Mouse (Mus musculus) layer of hippocampus, adult 18-20 months (tissue): ENCODE results near the gene Leo1. TPM values are rescaled to one million over a fixed set of nuclear protein-coding genes. Genes with fewer than 3 reads are reported as not detected.
A peak's percentile ranks its signal among the peaks of the same experiment; 100 is the strongest.
"Not testable (repeated sequence)": the region's sequence is repeated elsewhere in the genome, so short reads cannot be mapped to it uniquely, and the experiment has no call there.

ENCODE experiments used
- DNase-seq, 2 experiments: peaks; one replicate each; pipeline ENCODE4 v3.0.0; 2022; ENCODE audit warnings: low spot score in 2 of 2
- total RNA-seq, 2 experiments: library from RNA; stranded (reverse); gene quantifications; 2 replicates each; pipeline ENCODE4 v1.2.3; 2021

Leo1 gene
- total RNA-seq, 2 experiments from 2014 or later, result 22.9 to 23.2 TPM

GRCm38 (mm10) chr9:75425796-75426391 is 15.4 kb upstream of the Leo1 start:
- no peak for DNase-seq

DNA sequence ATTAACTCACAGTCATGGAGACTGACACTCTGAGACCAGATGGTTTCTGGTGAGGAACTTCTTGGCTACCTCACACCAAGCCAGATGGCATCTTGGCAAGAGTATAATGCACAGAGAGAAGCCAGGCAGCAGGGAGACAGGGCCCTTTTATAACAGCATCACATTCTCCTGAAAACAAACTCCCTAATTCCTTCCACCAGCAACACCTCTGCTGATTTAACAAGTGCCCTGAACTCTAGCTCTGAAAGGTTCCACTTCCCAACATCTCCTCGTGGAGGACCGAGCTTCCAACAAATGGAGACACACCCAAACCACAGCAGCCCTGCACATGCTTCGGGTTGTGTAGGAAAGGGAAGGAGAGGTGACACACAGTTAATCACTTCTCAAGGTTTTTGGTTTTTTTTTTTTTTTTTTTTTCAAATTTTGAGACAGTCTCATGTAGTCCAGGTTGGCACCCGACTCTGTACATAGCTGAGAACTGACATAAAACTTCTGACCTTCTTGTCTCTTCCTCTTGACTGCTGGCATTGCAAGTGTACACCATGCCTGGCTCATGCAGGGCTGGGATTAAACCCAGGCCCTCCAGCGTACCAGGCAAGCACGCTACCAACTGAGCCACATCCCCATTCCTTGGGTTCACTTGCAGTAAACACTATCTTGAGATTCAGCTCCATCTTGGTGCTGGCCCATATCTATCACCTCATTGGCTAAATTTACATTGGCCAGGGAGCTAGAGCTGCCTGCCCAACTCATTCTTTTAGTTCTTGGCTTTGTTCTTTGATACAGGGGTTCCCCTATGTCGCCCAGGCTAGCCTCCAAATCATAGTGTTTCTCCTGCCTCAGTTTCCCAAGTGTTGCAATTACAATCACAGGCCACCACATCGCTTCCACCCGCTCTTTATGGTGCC is 13.7 kb upstream of the Leo1 start:
- peak; percentile 42 to 80 for DNase-seq

GRCm38 (mm10) chr9:75428274-75428600 is 13.1 kb upstream of the Leo1 start:
- DNase-seq, result no peak

GRCm38 (mm10) chr9:75429040-75429439 is 12.3 kb upstream of the Leo1 start:
- DNase-seq, result no peak

DNA sequence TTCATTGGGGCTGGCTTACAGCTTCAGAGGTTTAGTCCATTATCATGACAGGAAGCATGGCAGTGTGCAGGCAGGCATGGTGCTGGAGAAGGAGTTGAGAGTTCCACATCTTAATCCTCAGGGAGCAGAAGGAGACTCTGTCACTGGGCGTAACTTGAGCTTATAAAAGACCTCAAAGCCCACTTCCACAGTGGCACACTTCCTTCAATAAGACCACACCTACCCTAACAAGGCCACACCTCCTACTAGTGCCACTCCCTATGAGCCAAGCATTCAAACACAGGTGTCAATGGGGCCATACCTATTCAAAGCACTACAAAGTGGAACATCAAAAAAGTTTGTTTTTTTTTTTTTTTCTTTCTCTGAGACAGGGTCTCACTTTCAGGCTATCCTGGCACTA is 11.7 kb upstream of the Leo1 start:
- no peak for DNase-seq

DNA sequence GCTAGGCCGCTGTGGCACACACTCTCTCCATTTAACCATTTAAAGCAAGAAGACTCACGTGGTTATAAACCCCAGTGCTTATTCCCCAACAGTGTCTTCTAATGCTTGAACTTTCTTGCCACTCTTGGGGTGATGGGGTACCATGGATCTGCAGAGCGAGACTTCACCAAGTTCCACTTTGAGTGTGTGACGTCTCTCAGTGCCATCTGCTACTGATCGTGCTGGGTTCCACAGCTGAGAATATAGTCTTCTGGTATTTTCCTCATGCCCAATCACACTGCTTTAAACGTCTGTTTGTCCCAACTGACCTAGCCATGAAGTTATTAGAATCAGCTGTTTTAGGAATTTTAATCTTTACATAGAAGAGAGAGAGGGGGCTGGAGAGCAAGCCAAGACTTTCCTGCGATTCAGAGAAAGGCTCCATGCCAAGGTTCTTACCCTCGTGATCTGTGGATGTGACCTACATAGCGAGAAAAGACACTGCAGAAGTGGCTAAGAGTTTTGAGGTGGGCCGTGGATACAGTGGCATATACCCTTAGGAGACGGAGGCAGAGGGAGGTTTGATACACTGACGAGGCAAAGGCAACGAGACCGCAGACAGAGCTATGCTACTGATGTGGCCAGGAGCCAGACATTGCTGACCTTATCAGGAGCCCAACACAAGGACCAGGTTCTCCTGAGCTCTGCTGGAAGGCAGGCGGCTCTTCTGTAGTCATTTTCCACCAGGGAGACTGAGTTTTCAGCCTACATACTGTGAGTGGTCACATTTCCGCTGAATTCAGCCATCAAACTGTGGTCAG is 10.3 kb upstream of the Leo1 start:
- DNase-seq, result no peak

DNA sequence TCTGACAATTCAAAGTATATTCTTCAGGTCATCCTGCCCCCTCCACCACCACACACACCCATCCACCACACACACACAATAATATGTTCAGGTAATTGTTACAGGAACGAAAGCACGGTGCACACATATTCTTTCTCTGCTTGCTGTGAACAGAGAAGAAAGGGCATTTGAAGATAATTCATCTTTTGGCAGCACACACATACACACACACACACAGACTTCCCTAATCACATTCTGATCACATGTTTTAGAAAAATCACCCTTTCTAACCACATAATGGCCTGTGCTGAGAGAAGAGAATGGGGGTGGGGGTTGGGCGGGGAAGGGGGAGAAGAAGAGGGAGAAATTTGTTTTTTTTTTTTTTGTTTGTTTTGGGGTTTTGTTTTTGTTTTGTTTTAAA is 8.6 kb upstream of the Leo1 start:
- DNase-seq, result no peak

DNA sequence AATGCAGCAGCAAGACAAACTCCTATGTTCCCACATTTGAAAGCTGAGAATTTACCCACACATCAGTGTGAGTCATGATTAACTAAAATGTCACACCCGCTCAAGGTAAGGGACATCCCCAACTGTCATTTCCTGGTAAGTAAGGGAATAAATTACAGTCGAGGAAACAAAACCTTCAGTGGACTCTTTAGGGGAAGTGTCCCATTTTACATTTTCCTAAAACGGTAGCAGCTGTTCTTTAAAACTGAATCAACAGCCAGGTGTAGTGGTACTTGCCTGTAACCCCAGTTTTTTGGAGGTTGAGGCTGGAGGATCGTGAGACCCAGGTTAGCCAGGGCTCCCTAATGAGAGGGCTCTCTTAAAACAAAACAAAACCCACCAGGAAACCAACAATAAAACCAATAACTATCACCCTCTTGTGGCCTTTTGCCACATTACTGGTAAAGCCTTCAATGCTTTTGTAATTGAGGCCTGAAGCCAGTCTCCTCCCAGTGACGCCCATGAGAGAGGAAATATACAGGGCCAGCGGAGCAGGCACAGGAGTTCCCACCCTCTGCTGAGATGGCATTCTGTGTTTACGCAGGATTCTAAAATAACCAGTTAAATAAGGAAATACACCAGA is 7.0 kb upstream of the Leo1 start:
- DNase-seq, result peak in 1 of 2 experiments; percentile 57

GRCm38 (mm10) chr9:75434872-75435271 is 6.5 kb upstream of the Leo1 start:
- no peak for DNase-seq

DNA sequence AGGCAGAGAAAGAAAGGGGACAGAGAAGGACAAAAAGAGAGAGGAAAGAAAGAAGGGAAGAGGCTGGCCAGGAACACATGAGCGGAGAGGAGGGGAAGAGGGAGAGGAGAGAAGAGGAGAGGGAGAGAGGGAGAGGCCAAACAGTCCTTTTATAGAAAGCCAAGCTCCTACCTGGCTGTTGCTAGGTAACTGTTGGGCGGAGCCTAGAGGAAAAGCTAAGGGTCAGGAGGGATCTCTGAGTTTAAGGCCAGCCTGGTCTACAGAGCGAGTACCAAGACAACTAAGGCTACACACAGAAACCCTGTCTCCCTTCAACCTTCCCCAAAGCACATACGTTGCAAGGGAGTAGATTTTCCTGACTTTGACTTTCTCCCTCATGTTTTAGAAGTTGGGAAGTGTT is 6.0 kb upstream of the Leo1 start:
- no peak for DNase-seq

GRCm38 (mm10) chr9:75435918-75436317 is 5.4 kb upstream of the Leo1 start:
- peak in 1 of 2 experiments; percentile 30 for DNase-seq

DNA sequence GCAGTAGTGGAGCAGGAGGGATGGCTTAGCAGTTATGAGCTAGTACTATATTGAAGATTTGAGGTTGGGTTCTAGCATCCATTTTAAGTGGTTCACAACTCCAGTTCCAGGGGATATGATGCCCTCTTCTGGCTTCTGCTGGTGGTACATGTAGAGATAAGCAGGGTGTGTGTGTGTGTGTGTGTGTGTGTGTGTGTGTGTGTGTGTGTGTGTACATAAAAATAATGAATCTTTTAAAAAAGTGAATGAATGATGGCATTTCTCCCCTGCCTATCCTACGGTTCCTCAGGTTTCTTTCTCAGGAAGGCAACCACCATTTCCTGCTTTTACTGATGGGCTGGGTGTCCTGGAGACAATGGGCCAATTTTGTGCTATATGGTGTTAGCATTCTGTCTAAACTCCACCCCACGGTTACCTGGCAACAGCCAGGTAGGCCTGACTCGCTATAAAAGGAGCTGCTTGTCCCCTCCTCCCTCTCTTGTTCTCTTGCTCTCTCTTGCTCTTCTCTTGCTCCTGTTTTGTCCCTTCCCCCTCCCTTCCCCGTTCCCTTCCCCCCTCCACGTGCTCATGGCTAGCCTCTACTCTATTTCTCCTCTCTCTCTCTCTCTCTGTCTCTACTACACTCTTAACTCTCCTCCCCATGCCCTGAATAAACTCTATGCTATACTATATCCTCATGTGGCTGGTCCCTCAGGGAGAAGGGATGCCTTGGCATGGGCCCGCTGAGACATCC is 3.5 kb upstream of the Leo1 start:
- peak in 1 of 2 experiments; percentile 41 for DNase-seq

- no peak for DNase-seq
Measured at GRCm38 (mm10) chr9:75441691-75442131, 387 bp downstream of the Leo1 start.

- no peak for DNase-seq
Measured at GRCm38 (mm10) chr9:75444981-75445380, 3.7 kb downstream of the Leo1 start.

- not testable (repeated sequence) for DNase-seq
Measured at GRCm38 (mm10) chr9:75446574-75446973, 5.2 kb downstream of the Leo1 start.

- no peak for DNase-seq
Measured at GRCm38 (mm10) chr9:75448021-75448420, 6.7 kb downstream of the Leo1 start.

DNA sequence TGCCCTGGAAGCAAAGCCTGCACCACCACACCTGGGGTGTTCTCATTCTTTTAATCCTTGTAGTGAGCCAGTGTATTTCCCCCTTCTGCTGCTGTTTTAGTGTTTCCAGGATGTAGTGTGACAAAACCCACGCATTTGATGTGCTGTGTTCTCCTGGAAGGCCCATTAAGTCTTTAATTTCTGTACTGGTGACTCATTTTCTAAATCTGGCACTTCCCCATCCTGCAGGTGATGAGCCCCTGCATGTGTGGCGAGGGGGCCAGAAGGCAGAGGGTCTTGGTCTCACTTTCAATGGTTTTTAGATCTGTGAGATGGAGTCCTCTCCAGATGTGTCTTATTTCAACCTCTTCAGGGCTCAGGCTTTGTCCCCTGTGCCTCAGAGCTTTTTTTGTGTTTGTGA is 12.7 kb downstream of the Leo1 start:
- no peak for DNase-seq

- DNase-seq, result no peak
Measured at GRCm38 (mm10) chr9:75455684-75456083, 14.4 kb downstream of the Leo1 start.

- DNase-seq, result peak; percentile 30 to 72
Measured at GRCm38 (mm10) chr9:75463050-75463660, 21.8 kb downstream of the Leo1 start.

DNA sequence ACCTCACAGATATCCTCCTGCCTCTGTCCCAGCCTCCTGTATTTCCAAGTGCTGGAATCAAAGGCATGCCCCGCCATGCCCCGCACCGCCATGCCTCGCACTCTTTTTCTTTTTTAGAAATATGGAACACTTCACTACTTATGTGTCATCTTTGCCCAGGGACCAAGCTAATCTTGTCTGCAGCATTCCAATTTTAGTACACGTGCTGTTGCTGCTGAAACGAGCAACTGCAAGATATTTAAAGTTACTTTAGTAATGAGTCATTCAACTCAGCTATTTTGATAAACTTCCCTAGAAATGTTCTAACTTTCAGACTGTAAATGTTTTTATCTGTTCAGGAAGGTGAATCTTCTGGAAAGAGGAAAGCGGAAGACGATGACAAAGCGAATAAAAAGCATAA is 24.5 kb downstream of the Leo1 start:
- no peak for DNase-seq
